Mouse (Mus musculus): Measurements from ENCODE around the gene Colec11.

The Colec11 gene

DNA sequence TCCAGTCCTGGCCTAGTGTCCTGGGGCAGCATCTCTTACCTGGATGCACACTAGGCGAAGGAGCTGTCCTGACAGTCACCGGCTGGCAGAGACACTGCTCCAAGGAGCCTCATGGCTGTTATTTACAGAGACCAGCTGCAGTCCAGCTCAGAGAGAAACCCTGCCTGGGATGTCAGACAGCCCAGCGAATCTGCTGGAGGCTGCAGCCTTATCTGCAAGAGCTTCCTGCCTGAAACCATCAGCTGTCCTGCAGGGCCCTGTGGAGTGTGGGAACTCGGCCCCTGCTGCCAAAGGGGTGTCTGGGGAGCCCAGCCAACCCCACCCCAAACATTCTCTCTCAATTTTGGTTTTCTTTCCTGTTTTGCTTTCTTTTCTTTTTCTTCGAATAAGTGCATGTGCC is at the start of gene Colec11:
Gene Colec11 (minus strand): TSS at position 183 of the 400 bp plus-strand sequence.
- DNase-seq, result no peak

DNA sequence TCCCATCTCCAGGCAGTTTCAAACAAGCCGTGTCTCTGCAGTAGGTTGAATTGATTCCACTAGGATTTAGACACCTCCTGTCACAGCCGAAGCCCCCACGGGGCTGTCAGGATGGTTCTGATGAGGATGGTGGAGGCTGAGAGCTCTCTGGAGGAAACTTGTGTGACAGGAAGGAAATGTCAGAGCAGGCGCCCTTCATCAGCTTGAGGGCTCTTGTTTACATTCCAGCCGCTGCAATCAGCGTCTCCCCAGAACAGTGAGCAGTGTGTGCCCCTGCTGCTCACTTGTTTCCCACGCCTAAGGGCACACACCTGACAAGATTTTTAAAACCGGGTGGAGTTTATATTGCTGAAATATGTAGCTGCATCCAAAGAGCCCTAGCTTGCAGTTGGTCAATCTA is 44.1 kb upstream of the Colec11 start:
- no peak for DNase-seq

DNA sequence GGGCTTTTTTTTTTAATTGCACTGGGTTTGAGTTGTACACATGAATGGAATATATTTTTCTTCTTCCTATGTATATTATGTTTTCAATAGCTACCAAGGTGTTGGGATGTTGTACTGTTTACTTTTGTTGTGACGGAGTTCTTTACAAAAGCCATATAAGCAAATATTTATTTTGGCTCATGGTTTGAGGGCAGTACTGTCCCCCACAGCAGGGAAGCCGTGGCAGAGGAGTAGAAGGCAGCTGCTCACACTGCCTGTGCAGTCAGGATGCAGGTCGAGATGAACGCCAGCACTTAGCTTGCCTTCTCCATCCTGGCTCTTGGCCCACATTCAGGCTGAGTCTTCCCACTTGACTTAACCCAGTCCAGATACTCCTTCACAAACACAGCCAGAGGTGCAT is 43.6 kb upstream of the Colec11 start:
- DNase-seq, result no peak

DNA sequence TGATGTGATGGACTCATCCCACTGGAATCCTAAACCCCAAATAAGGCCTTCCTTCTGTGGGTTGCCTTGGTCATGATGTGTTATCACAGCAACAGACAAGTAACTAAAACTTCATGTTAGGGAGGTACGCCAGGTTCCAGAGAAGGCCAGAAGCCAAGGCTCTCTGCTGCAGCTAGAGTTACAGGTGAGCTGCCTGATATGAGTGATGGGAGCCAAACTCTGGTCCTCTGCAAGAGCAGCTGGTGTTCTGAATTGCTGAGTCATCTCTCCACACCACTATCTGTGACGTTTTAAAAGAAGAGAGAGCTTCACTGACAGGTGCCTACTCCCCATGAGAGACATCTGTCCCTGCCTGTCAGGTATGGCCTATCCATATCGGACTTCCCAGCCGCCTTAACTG is 39.5 kb upstream of the Colec11 start:
- DNase-seq, result no peak

GRCm38 (mm10) chr12:28649141-28650110 is 26.2 kb upstream of the Colec11 start, which contains the start of gene Rnaseh1:
TSS of gene Rnaseh1 (plus strand) at chr12:28649602.
- DNase-seq, result peak; percentile 83 to 88

- no peak for DNase-seq
Measured at GRCm38 (mm10) chr12:28638778-28639177, 15.6 kb upstream of the Colec11 start.

- no peak for DNase-seq
Measured at GRCm38 (mm10) chr12:28636543-28636942, 13.4 kb upstream of the Colec11 start.

- DNase-seq, result peak; percentile 93 to 95
Measured at GRCm38 (mm10) chr12:28635535-28636476, 12.6 kb upstream of the Colec11 start, which contains the start of gene Rps7. TSS of gene Rps7 (minus strand) at chr12:28635953.

- no peak for DNase-seq
Measured at GRCm38 (mm10) chr12:28635058-28635534, 11.9 kb upstream of the Colec11 start.

DNA sequence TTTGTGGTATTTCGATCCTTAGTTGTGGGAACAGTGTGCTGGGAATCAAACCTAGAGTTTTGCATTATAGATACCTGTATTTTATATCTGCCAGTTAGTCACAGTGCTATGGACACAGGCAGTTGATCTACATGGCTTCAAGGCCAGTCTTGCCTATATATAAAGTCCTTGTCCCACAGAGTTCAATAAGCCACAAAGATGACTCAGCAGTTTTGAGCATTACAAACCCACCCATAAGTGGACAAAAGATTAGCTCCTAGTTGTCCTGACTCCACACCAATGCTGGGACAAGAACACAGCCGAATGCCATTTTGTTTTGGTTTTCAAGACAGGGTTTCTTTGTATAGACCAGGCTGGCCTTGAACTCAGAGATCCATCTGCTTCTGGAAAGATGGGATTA is 5.3 kb upstream of the Colec11 start:
- no peak for DNase-seq

GRCm38 (mm10) chr12:28627092-28627491 is 3.9 kb upstream of the Colec11 start:
- DNase-seq, result no peak

- no peak for DNase-seq
Measured at GRCm38 (mm10) chr12:28625407-28625806, 2.2 kb upstream of the Colec11 start.

- DNase-seq, result no peak
Measured at GRCm38 (mm10) chr12:28624251-28624650, 1.1 kb upstream of the Colec11 start.

- DNase-seq, result no peak
Measured at GRCm38 (mm10) chr12:28622641-28623040, 536 bp downstream of the Colec11 start.

GRCm38 (mm10) chr12:28622167-28622532 is 1.0 kb downstream of the Colec11 start:
- no peak for DNase-seq

DNA sequence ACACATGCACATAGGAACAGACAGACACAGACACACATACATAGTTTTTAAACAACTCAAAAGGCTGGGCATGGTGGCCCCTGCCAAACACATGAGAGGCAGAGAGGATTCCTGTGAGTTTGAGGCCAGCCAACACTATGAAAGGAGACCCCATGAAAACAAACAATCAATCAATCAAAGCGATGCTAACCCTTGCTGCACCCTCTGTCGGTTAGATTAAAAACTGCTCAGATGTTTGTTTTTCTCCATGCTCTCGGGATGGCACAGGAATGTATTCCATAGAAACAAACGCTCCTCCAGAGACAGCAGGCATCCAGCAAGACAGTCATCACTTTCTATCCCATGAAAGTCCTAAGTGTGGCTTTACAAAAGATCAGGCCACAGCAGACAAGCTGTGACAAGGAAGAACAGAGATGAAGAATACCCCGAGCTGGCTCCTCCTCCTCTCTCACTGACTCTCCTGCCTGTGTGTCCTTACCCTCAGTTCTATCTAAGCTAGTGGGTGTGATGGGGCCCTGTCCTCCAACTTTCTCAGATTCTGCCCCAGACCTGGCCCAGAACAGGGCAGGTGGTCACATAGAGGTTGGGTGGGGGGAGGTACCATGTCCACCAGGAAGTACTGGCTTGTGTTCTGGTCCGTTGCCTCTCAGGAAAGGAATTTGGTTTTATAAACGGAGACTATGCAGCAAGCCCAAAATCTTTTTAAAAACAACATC is 1.6 kb downstream of the Colec11 start:
- no peak for DNase-seq

DNA sequence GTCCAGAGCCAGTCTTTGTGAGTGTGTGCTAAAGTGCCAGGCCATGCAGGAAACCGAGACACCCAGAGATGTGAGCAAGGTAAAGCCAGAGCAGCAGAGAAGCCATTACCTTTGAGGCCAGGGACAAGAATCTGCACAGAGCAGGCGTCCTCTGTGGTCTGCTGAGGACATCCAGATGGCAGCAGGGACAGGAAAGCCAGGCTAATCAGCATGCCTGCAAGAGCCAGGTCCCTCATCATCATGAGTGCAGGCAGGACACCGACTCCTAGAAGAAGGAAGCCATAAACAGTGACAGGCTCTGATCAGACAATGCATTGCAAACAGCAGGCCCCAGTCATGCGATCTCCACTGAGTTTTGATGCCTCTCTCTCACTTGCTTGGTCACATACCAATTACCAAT is 5.9 kb downstream of the Colec11 start:
- DNase-seq, result no peak

- no peak for DNase-seq
Measured at GRCm38 (mm10) chr12:28614401-28614800, 8.8 kb downstream of the Colec11 start.

- DNase-seq, result no peak
Measured at GRCm38 (mm10) chr12:28612391-28612790, 10.8 kb downstream of the Colec11 start.

DNA sequence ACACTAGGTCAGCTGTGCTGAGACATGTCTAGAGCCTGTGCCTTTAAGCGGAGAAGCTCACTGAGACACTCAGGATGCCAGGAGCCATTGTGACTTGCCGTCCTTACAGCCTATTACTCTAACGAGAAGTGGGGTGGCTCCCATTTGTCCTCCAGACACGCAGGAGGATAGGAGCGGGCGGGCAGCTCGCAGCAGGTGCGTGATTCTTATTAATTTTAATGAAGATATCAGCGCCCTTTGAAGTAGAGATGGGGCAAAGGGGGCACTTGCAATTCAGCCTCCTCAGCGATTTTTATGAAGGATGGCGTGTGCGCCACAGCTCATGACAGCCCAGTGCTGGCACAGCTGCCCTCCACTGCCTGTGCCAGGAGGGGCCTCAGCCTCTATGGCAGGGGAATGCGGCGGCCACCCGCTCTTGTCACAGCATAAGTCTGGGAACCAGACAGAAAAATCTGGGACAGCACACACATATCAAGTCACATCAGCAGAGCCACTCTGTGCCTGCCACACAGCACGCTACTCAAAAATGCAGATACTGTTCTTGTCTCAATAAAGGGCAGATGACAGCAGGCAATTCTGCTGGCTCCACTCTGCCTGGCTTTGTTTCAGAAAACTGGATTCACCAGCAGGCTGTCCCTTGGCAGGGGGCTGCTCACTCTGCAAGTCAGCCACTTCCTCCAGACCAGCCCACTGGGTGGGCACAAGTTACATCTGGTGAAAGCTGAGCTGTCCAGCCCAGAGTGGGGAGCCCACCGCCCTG is 15.5 kb downstream of the Colec11 start:
- DNase-seq, result no peak

- DNase-seq, result no peak
Measured at GRCm38 (mm10) chr12:28603494-28603893, 19.7 kb downstream of the Colec11 start.

DNA sequence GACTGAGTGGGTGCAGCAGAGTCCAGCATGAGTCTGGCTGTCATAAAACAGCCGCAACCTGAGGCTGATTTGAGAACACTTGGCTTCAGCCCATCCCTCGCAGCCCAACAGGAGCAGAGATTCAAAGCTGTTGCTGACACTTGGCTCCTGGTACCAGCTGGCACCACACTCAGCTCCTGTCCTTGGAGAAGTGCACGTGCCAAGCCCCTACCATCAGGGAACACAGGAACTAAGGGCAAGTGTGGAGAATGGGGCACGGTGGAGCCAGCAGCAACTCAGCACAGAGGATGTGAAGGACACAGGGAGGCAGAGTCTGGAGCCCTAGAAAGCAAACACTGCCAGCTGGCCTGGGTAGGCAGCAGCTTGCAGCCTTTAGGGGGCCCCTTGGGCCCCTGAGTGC is 20.9 kb downstream of the Colec11 start:
- DNase-seq, result no peak
